Mouse (Mus musculus) CH12.LX (cell line): Measurements from ENCODE around the gene Adcy7.

ENCODE experiments used
- CTCF ChIP-seq, 2 experiments: IDR thresholded peaks in 1 of 2; conservative IDR thresholded peaks in 1 of 2; 2 replicates each; pipeline ENCODE4 v1.5.1; 2011 to 2012; ENCODE audit warnings: low read depth in 2 of 2, low read length in 2 of 2, improper control_type of control experiment in 1 of 2, inconsistent platforms in 1 of 2, mild to moderate bottlenecking in 1 of 2, moderate library complexity in 1 of 2
- POLR2A ChIP-seq: IDR thresholded peaks from 2 replicates; pipeline ENCODE4 v1.6.1; 2011; ENCODE audit warnings: low read depth, mild to moderate bottlenecking, improper control_type of control experiment, low read length
- POLR2AphosphoS2 ChIP-seq: IDR thresholded peaks from 2 replicates; pipeline ENCODE4 v1.6.1; 2011; ENCODE audit warnings: low read depth, low read length, improper control_type of control experiment
- ZKSCAN1 ChIP-seq: IDR thresholded peaks from 2 replicates; pipeline ENCODE4 v1.6.1; 2012; ENCODE audit warnings: low read depth, inconsistent platforms, low read length, improper control_type of control experiment, borderline replicate concordance
- ZMIZ1 ChIP-seq: IDR thresholded peaks from 2 replicates; pipeline ENCODE4 v1.6.1; 2012; ENCODE audit warnings: low read depth, mild to moderate bottlenecking, inconsistent platforms, low read length, improper control_type of control experiment
- ZNF384 ChIP-seq: IDR thresholded peaks from 2 replicates; pipeline ENCODE4 v1.6.1; 2012; ENCODE audit warnings: low read depth, low read length, improper control_type of control experiment, inconsistent platforms

- TF ChIP-seq POLR2AphosphoS2, result no peak
- TF ChIP-seq ZKSCAN1, result no peak
- no peak for TF ChIP-seq ZMIZ1
- TF ChIP-seq POLR2A, result peak; percentile 59; the same call in 1 of the 2 replicates
- no peak for TF ChIP-seq ZNF384
- TF ChIP-seq CTCF (conservative IDR thresholded peaks at IDR 0.05 in 1 of 2, IDR thresholded peaks at IDR 0.05 in 1 of 2; ENCODE audit: low read depth in 2 of 2, low read length in 2 of 2), result peak in 1 of 2 experiments; percentile 64; a peak in 2 of 4 replicates
Measured at GRCm38 (mm10) chr8:88361708-88362428, 89.7 kb downstream of the Adcy7 start, which contains the start of gene Brd7.
